14 mouse cellular contexts compared by ENCODE assay signal in the genomic region with DNA sequence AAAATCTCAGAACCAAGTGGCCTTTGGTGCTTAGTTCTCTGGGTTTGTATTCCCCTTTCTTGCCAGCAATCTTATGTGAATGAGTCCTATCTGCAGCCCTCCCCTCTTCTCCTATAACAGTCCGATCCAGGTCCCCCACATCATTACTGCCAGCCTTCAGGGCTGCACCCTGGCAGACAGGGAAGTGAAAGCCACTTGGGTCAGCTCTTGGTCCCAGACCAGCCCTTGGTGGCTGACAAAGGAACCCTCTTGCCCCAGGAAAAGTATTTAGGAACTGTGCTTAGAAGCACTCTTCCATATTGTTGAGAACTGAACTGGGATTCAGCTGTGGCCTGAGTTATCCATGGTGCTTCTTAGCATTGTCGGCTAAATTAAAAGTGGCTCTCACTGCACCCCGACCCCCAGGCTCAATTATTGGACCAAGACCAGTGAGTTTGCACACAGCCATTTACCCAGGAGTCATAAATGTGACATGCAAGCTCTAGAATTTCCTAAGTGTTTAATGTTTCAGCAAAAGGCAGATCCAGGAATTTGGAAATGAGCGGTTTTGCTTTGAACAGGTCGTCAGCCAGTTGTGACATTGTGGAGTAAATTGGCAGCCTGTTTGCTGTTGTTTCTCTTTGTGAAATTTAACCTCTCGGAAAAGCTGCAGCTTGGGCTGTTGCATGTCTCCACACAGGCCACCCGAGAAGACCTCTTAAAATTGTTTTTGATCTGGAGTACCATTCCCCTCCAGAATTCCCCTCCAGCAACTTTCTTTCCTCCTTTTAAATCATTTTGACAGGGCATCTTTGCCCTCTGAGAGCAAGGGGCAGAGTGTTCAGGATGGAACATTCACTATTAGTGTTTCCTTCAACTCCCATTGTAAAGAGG. TPM values are rescaled to one million over a fixed set of nuclear protein-coding genes. Genes with fewer than 3 reads are reported as not detected.
DNase-seq lines count a peak whose midpoint lies in the region; ATAC-seq and TF ChIP-seq lines count a peak whose summit lies in the region.
"Had no signal": no experiment of that assay in that cellular context is flagged by ENCODE, and none has a peak within 500 bp of the region (broad histone marks: within the 10 kb centered on the region; RNA-seq: fewer than 3 reads in every experiment).

No protein-coding gene starts in this region.

- no peak overlapping the region for H3K4me2 ChIP-seq in forebrain, embryonic 12.5 days
- H3K4me2 ChIP-seq in lung, postnatal 0 days (replicated peaks; ENCODE audit: low read depth, low read length), result no peak overlapping the region
- H3K4me2 ChIP-seq: embryonic facial prominence, embryonic 15.5 days; forebrain, embryonic 13.5 days had no signal

- TF ChIP-seq CTCF in lung, postnatal 0 days (IDR thresholded peaks at IDR 0.05), result no peak

- DNase-seq in forebrain, embryonic 10.5 days (ENCODE audit: extremely low spot score, low spot score), result no peak
- DNase-seq in lung, postnatal 0 days (ENCODE audit: low spot score), result peak; percentile 40
- DNase-seq in lung, postnatal 25 days (ENCODE audit: low spot score), result no peak
- DNase-seq in forelimb bud, embryonic 11.5 days (ENCODE audit: low read depth, low spot score), result peak; percentile 60
- peak; percentile 3 for DNase-seq in yolk sac, embryonic 10.5 days (ENCODE audit: low spot score)
- no peak for DNase-seq in gastrocnemius, adult 18-20 months (ENCODE audit: low spot score)
- no peak for DNase-seq in adrenal gland, postnatal 36 days
- DNase-seq: adrenal gland, postnatal 10 days; cerebellum, adult 8-10 months; gastrocnemius, adult 2 months; heart, adult 2 months had no signal

- peaks cover 15% of the 10 kb centered on the region for H3K4me1 ChIP-seq in forebrain, embryonic 10.5 days
- H3K4me1 ChIP-seq in forebrain, embryonic 12.5 days, result peaks cover 5% of the 10 kb centered on the region; the same call in 1 of the 2 replicates
- no peaks in the 10 kb centered on the region for H3K4me1 ChIP-seq in lung, postnatal 0 days (ENCODE audit: insufficient read depth, low read depth, low read length)
- H3K4me1 ChIP-seq: forebrain, embryonic 13.5 days had no signal

- no peak overlapping the region for H3K9ac ChIP-seq in forebrain, embryonic 12.5 days
- no peak overlapping the region for H3K9ac ChIP-seq in lung, postnatal 0 days (replicated peaks; ENCODE audit: low read depth)
- H3K9ac ChIP-seq: embryonic facial prominence, embryonic 15.5 days; forebrain, embryonic 13.5 days had no signal

- TF ChIP-seq EP300 in lung, postnatal 0 days (IDR thresholded peaks at IDR 0.05), result no peak

- no peaks in the 10 kb centered on the region for H3K9me3 ChIP-seq in forebrain, embryonic 10.5 days
- H3K9me3 ChIP-seq in forebrain, embryonic 12.5 days, result no peaks in the 10 kb centered on the region
- H3K9me3 ChIP-seq in lung, postnatal 0 days (ENCODE audit: low read length), result no peaks in the 10 kb centered on the region
- H3K9me3 ChIP-seq: embryonic facial prominence, embryonic 15.5 days; forebrain, embryonic 13.5 days had no signal

- peak overlapping the region; percentile 11; the same call in 1 of the 2 replicates for H3K27ac ChIP-seq in forebrain, embryonic 10.5 days
- H3K27ac ChIP-seq in forebrain, embryonic 12.5 days, result no peak overlapping the region
- no peak overlapping the region for H3K27ac ChIP-seq in lung, postnatal 0 days (ENCODE audit: low read length)
- H3K27ac ChIP-seq: embryonic facial prominence, embryonic 15.5 days; forebrain, embryonic 13.5 days; gastrocnemius, adult 2 months; heart, adult 2 months had no signal

- WGBS in forebrain, embryonic 10.5 days, result 69% methylated on average over 7 of the region's 7 CpGs
- WGBS in forebrain, embryonic 12.5 days, result 58% methylated on average over 7 of the region's 7 CpGs
- WGBS in lung, postnatal 0 days, result 39% methylated on average over 7 of the region's 7 CpGs

- no peak for ATAC-seq in forebrain, embryonic 12.5 days (ENCODE audit: low FRiP score)
- no peak for ATAC-seq in lung, postnatal 0 days
- ATAC-seq: forebrain, embryonic 13.5 days had no signal

- H3K4me3 ChIP-seq in forebrain, embryonic 10.5 days, result no peak overlapping the region
- H3K4me3 ChIP-seq in forebrain, embryonic 12.5 days (replicated peaks), result no peak overlapping the region
- no peak overlapping the region for H3K4me3 ChIP-seq in lung, postnatal 0 days (ENCODE audit: low read depth, low read length)
- H3K4me3 ChIP-seq: embryonic facial prominence, embryonic 15.5 days; forebrain, embryonic 13.5 days; gastrocnemius, adult 2 months; heart, adult 2 months had no signal

- H3K36me3 ChIP-seq in forebrain, embryonic 10.5 days (replicated peaks), result no peaks in the 10 kb centered on the region
- no peaks in the 10 kb centered on the region for H3K36me3 ChIP-seq in forebrain, embryonic 12.5 days (replicated peaks)
- no peaks in the 10 kb centered on the region for H3K36me3 ChIP-seq in lung, postnatal 0 days (ENCODE audit: insufficient read depth, low read length)
- H3K36me3 ChIP-seq: embryonic facial prominence, embryonic 15.5 days had no signal

- H3K27me3 ChIP-seq in forebrain, embryonic 10.5 days (ENCODE audit: poor library complexity, severe bottlenecking), result no peaks in the 10 kb centered on the region
- H3K27me3 ChIP-seq in forebrain, embryonic 12.5 days, result 0 out of 2 replicates have a peak, but pooled peaks cover 2% of the 10 kb centered on the region
- no peaks in the 10 kb centered on the region for H3K27me3 ChIP-seq in lung, postnatal 0 days (replicated peaks; ENCODE audit: insufficient read depth, low read length)
- H3K27me3 ChIP-seq: embryonic facial prominence, embryonic 15.5 days; forebrain, embryonic 13.5 days had no signal

RNA-seq across cellular contexts. Expression of gene Rnd3, which starts 58.5 kb away (rescaled TPM):
- 92.6 and 97.4 TPM in 2 replicates for polyA plus RNA-seq in forebrain, embryonic 10.5 days (2016; fragmentation: Nextera tagmentation; extraction: Ambion mirVana)
- polyA plus RNA-seq in forebrain, embryonic 12.5 days (2016; fragmentation: Nextera tagmentation; extraction: Ambion mirVana), result 201 and 236 TPM in 2 replicates
- polyA plus RNA-seq in lung, postnatal 0 days (2015; fragmentation: Nextera tagmentation; extraction: Ambion mirVana), result 22.5 and 31.3 TPM in 2 replicates
- total RNA-seq in gastrocnemius, adult 18-20 months (2021), result 1 to 10 TPM; 3.7 to 6.0 TPM
- 10 to 100 TPM; 33.3 to 48.6 TPM for total RNA-seq in adrenal gland, postnatal 36 days (2021)

Comparison
In these comparisons a context has a peak if more than half of its experiments do, and no peak if none do; other contexts are left out.
1. DNase-seq: peak in lung, postnatal 0 days (single experiment), forelimb bud, embryonic 11.5 days (single experiment) and yolk sac, embryonic 10.5 days (single experiment); none in forebrain, embryonic 10.5 days (single experiment), lung, postnatal 25 days (single experiment), gastrocnemius, adult 18-20 months (single experiment) and adrenal gland, postnatal 36 days (0 of 2).